Mouse (Mus musculus): ENCODE measurements around the gene Hist1h4f.
"Not testable (repeated sequence)": the region's sequence is repeated elsewhere in the genome, so short reads cannot be mapped to it uniquely, and the experiment has no call there.

Gene Hist1h4f

GRCm38 (mm10) chr13:23575864-23576313 lies 24.4 kb upstream of the Hist1h4f start:
- DNase-seq, result not testable (repeated sequence)

- peak; percentile 53 for DNase-seq
Observed at GRCm38 (mm10) chr13:23575271-23575851, 23.9 kb upstream of the Hist1h4f start, which contains the start of gene Hist1h3d. Gene Hist1h3d (plus strand): TSS chr13:23575763.

DNA sequence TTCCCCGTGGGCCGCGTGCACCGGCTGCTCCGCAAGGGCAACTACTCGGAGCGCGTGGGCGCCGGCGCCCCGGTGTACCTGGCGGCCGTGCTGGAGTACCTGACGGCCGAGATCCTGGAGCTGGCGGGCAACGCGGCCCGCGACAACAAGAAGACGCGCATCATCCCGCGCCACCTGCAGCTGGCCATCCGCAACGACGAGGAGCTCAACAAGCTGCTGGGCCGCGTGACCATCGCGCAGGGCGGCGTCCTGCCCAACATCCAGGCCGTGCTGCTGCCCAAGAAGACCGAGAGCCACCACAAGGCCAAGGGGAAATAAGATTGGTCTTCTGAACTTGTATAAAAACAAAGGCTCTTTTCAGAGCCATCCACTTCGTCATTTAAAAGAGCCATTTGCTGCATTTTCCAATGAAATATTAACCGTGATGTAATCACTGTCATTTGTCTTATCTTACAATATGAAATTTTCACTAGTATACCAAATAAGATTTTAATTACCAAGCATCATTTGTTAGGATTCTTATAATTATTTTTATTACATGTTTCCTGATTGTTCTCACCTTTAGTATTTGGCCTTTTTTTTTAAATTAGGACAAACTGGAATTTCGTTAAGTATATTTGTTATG lies 23.2 kb upstream of the Hist1h4f start:
- not testable (repeated sequence) for DNase-seq

- DNase-seq, result peak; percentile 89
Observed at GRCm38 (mm10) chr13:23573898-23574524, 22.6 kb upstream of the Hist1h4f start, which contains the start of the genes Hist1h2bf and Hist1h2ad. Gene Hist1h2bf (minus strand): TSS chr13:23574196. Gene Hist1h2ad (plus strand): TSS chr13:23574381.

GRCm38 (mm10) chr13:23573034-23573897 lies 21.8 kb upstream of the Hist1h4f start:
- DNase-seq, result not testable (repeated sequence)

- no peak for DNase-seq
Observed at GRCm38 (mm10) chr13:23572218-23573033, 21.0 kb upstream of the Hist1h4f start.

GRCm38 (mm10) chr13:23571504-23572217 lies 20.2 kb upstream of the Hist1h4f start:
- DNase-seq, result not testable (repeated sequence)

DNA sequence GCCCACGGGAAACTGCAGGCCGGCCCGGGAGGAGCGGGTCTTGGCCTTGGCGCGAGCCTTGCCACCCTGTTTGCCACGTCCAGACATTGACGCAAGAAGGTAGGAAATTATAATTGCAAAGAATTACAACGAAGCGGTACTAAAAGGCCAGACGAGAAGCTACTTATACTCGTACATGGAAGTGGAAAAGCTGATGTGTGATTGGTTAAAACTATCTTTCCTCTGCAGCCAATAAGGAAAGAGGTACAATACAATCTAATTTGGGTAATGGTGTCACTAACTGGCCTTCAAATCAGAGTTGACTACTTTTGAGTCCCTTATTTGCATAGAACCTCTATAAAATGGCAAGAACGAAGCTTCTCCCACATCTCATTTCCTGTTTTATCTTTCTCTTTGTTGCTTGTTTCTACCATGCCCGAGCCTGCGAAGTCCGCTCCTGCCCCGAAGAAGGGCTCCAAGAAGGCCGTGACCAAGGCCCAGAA lies 19.6 kb upstream of the Hist1h4f start, which contains the start of the genes Hist1h2ae and Hist1h2bg:
TSS of gene Hist1h2ae (minus strand) at position 199 of the 482 bp plus-strand sequence.
TSS of gene Hist1h2bg (plus strand) at position 375 of the 482 bp plus-strand sequence.
- DNase-seq, result peak; percentile 87

- not testable (repeated sequence) for DNase-seq
Observed at GRCm38 (mm10) chr13:23570261-23571021, 19.0 kb upstream of the Hist1h4f start.

DNA sequence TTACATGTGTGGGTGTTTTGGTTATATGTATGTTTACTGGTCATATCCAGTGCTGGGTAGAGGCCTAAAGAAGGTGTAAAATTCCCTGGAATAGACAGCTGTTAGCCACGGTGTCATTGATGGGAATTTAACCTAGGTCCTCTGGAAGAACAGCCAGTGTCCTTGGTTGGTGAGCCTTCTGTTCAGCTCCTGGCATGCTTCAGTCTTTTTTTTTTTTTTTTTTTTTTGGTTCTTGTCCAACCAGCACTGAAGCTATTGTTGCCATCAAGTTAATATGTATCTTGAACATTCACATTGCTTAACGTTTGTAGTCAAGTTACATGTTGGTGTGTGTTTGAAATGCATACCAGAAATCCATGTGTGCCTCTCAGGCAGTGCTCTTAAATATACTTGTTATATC lies 13.0 kb upstream of the Hist1h4f start:
- DNase-seq, result no peak

DNA sequence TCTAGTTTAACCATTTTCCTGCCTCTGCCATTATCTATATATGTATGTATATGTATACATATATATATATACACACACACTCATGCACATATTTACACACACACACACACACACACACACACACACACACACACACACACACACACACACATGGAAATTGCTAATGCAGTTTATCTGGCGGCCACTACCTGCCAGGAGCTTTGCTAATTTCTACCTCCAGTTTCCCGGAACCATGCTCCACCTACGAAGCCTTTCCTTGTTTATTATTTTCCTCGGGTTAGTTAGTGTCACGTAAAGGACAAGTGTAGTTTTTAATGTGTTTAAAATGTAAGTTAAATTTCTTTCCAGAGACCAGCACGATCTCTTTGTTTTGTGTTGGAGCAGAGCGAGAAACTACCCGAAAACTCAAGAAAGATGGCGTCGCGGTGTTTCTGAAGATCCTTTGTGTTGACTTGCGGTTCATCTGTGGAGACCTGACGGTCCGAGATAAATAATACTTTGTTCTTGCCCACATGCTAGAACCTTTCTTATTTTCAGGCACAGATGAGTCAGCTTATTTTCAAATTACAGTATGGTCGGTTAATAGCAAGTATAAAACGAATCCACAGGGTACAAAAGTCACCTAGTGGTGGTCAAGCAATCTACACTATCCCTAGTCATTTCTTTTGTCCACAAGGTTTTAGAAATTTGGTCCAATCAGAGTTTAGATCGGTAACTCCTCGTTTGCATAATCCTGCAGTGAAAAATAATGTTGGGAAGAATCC lies 11.4 kb upstream of the Hist1h4f start:
- DNase-seq, result peak; percentile 80

DNA sequence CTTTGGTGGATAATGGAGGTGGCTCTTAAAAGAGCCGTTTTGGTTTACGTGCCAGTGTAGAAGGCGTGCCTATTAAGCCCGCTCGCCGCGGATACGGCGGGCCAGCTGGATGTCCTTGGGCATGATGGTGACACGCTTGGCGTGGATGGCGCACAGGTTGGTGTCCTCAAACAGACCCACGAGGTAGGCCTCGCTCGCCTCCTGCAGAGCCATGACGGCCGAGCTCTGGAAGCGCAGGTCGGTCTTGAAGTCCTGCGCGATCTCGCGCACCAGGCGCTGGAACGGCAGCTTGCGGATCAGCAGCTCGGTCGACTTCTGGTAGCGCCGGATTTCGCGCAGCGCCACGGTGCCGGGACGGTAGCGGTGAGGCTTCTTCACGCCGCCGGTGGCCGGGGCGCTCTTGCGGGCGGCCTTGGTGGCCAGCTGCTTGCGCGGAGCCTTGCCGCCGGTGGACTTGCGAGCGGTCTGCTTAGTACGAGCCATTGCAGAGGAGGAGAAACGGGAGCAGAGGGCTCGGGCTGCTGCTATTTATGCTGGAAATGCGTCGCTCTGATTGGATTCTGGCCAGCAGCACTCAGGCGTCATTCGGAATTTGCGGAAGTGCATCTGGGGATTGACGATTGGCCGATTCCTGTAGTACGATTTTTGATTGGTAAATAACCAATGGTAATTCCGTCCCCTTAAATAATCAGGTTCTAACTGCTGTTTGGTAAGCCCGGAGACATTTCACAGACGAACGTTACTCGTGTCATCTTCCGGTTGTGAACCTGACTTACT lies 10.6 kb upstream of the Hist1h4f start, which contains the start of gene Hist1h3e:
TSS of gene Hist1h3e (minus strand) at position 487 of the 777 bp plus-strand sequence.
- peak; percentile 96 for DNase-seq

- not testable (repeated sequence) for DNase-seq
Observed at GRCm38 (mm10) chr13:23561531-23561882, 10.1 kb upstream of the Hist1h4f start.

- not testable (repeated sequence) for DNase-seq
Observed at GRCm38 (mm10) chr13:23560699-23561098, 9.3 kb upstream of the Hist1h4f start.

DNA sequence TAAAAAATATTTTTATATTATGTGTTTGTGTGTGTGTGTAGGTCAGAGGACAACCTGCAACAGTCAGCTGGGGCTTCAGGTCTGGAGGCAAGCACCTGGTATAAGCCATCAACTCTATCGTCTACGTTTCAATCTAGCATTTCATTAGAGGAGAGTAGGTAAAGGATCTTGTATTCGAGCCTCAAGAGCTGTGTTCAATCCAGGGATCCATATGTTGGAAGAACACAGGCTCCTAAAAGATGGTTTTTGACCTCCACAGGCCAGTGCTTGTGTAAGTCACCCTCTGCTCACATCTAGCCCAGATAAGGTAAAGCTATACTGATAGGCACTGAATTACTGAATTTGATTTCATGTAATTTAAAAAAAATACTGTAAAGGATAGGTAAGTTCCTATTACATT lies 5.5 kb upstream of the Hist1h4f start:
- peak; percentile 29 for DNase-seq

DNA sequence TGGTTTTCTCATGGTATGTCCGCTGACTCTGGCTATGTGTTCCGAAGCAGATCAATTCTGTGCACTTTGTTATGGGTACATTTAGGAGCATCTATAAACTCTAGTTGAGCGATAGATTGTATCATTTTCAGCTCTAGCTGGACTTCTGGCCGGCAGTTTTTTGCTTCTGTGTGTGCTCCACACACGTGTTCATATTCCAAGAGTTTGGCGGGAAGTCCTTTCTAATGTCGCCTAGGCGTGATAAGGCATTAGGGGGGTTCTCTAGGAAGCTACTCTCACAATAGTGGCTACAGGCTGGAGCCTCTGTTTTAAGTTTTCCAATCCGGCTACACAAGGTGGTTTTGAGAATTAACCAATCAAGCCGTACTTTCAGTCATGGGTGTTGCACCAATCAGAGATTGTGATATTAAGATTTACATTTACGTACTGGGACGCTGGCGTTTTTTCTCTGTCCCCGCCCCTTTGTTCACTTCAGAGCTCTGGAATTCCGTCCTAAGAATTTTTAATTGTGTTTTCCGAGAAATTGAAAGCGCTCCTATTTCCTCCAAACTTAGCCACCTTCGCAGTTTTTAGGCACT lies 4.5 kb upstream of the Hist1h4f start:
- peak; percentile 94 for DNase-seq

DNA sequence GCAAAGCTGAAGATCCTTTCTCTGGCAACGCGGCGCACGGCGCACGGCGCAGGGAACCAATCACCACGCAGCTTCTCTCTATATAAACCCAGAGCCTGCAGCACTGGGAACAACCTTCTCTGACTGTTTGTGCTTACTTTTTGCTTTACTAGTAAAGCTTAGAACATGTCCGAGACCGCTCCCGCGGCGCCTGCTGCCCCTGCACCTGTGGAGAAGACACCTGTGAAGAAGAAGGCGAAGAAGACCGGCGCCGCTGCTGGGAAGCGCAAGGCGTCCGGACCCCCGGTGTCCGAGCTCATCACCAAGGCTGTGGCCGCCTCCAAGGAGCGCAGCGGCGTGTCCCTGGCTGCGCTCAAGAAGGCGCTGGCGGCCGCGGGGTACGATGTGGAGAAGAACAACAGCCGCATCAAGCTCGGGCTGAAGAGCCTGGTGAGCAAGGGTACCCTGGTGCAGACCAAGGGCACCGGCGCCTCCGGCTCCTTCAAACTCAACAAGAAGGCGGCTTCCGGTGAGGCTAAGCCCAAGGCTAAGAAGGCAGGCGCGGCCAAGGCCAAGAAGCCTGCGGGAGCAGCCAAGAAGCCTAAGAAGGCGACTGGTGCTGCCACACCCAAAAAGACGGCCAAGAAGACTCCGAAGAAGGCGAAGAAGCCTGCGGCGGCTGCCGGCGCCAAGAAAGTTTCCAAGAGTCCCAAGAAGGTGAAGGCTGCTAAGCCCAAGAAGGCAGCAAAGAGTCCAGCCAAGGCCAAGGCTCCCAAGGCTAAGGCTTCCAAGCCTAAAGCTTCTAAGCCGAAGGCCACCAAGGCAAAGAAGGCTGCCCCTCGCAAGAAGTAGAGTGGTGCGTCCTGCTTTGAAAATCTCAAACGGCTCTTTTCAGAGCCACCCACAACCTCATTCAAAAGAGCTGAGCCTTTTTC lies 3.7 kb upstream of the Hist1h4f start:
- DNase-seq, result peak; percentile 81
